Mouse (Mus musculus) lung, adult 2 months (tissue): Measurements from ENCODE around the gene Exph5.

ENCODE experiments used
- CTCF ChIP-seq: fragments of 200-500 bp; IDR thresholded peaks from 2 replicates; pipeline ENCODE4 v1.5.1; 2011; ENCODE audit warnings: mild to moderate bottlenecking, low read length, control low read depth; ENCODE audit not compliant: insufficient read depth
- POLR2A ChIP-seq: fragments of 200-500 bp; IDR thresholded peaks from 2 replicates; pipeline ENCODE4 v1.6.1; 2011; ENCODE audit warnings: low read depth, mild to moderate bottlenecking, control low read depth, low read length, borderline replicate concordance; ENCODE audit errors: extremely low read depth

GRCm38 (mm10) chr9:53390136-53390535, 88.7 kb downstream of the Exph5 start:
- TF ChIP-seq CTCF (no peak), POLR2A (no peak)
